Mouse (Mus musculus): ENCODE results near the gene Olfr811. TPM values are rescaled to one million over a fixed set of nuclear protein-coding genes. Genes with fewer than 3 reads are reported as not detected.

The Olfr811 gene
- total RNA-seq (2012; rRNA removed), result not detected in 2 replicates
- not detected for polyA plus RNA-seq (2012; ENCODE audit: insufficient read depth in 1 of 2, insufficient read length in 2 of 2, low read depth in 1 of 2, low replicate concordance in 2 of 2, missing spikeins in 1 of 2)

- DNase-seq (ENCODE audit: low read depth, low spot score), result no peak
- Histone ChIP-seq H3K79me2 (ENCODE audit: control insufficient read depth, insufficient read depth, low read length, poor library complexity) (no peaks in the 10 kb centered on the region), H3K36me3 (ENCODE audit: control insufficient read depth in 1 of 2, insufficient read depth in 2 of 2, low read length in 2 of 2) (no peaks in the 10 kb centered on the region), H3K27ac (ENCODE audit: control insufficient read depth, low read depth, low read length) (no peak within 1 kb of the TSS), H3K9me3 (replicated peaks; ENCODE audit: insufficient read depth, low read length) (no peaks in the 10 kb centered on the region), H3K4me3 (ENCODE audit: control insufficient read depth in 1 of 2, insufficient read depth in 1 of 2, low read depth in 2 of 2, low read length in 2 of 2) (no peak within 1 kb of the TSS), H3K27me3 (ENCODE audit: control insufficient read depth in 1 of 2, insufficient read depth in 2 of 2, low read length in 2 of 2) (no peaks in the 10 kb centered on the region), H3K9ac (ENCODE audit: control insufficient read depth, low read depth, low read length, poor library complexity, severe bottlenecking) (no peak within 1 kb of the TSS), H3K4me1 (ENCODE audit: control insufficient read depth in 1 of 2, insufficient read depth in 2 of 2, low read length in 2 of 2) (no peaks in the 10 kb centered on the region)
- TF ChIP-seq NRF1 (IDR thresholded peaks at IDR 0.05; ENCODE audit: insufficient read depth, low read depth, low read length, poor library complexity, severe bottlenecking) (no peak), RCOR1 (IDR thresholded peaks at IDR 0.05; ENCODE audit: low read depth, low read length) (no peak), ZC3H11A (IDR thresholded peaks at IDR 0.05; ENCODE audit: low read depth, low read length) (no peak), KAT2A (conservative IDR thresholded peaks at IDR 0.05; ENCODE audit: low read depth, low read length) (no peak), POLR2AphosphoS2 (IDR thresholded peaks at IDR 0.05; ENCODE audit: low read length) (no peak), GATA1 (IDR thresholded peaks at IDR 0.05; ENCODE audit: low read depth, low read length) (no peak), MAZ (IDR thresholded peaks at IDR 0.05; ENCODE audit: low read depth, low read length) (no peak), GABPA (IDR thresholded peaks at IDR 0.05; ENCODE audit: low read depth, low read length) (no peak), JUND (IDR thresholded peaks at IDR 0.05; ENCODE audit: low read depth, low read length) (no peak), BHLHE40 (IDR thresholded peaks at IDR 0.05; ENCODE audit: borderline replicate concordance, low read depth, low read length) (no peak), UBTF (IDR thresholded peaks at IDR 0.05; ENCODE audit: borderline replicate concordance, insufficient read depth, low read depth, low read length) (no peak), SIN3A (IDR thresholded peaks at IDR 0.05; ENCODE audit: low read length) (no peak)
Measured at GRCm38 (mm10) chr10:129804296-129804695, at the start of gene Olfr811. Gene Olfr811 (minus strand): TSS chr10:129804396.

- H3K4me1 ChIP-seq (ENCODE audit: control insufficient read depth in 1 of 2, insufficient read depth in 2 of 2, low read length in 2 of 2), result no peaks in the 10 kb centered on the region
- no peak for DNase-seq (ENCODE audit: low read depth, low spot score)
- H3K27ac ChIP-seq (ENCODE audit: control insufficient read depth, low read depth, low read length), result no peak overlapping the region
- no peaks in the 10 kb centered on the region for H3K27me3 ChIP-seq (ENCODE audit: control insufficient read depth in 1 of 2, insufficient read depth in 2 of 2, low read length in 2 of 2)
- no peak overlapping the region for H3K4me3 ChIP-seq (ENCODE audit: control insufficient read depth in 1 of 2, insufficient read depth in 1 of 2, low read depth in 2 of 2, low read length in 2 of 2)
- TF ChIP-seq GATA1 (IDR thresholded peaks at IDR 0.05; ENCODE audit: low read depth, low read length) (no peak), E2F4 (IDR thresholded peaks at IDR 0.05; ENCODE audit: borderline replicate concordance, low read depth, low read length) (no peak), NRF1 (IDR thresholded peaks at IDR 0.05; ENCODE audit: insufficient read depth, low read depth, low read length, poor library complexity, severe bottlenecking) (no peak), BHLHE40 (IDR thresholded peaks at IDR 0.05; ENCODE audit: borderline replicate concordance, low read depth, low read length) (no peak), KAT2A (conservative IDR thresholded peaks at IDR 0.05; ENCODE audit: low read depth, low read length) (no peak), CTCF (IDR thresholded peaks at IDR 0.05 in 2 of 3, conservative IDR thresholded peaks at IDR 0.05 in 1 of 3; ENCODE audit: control insufficient read depth in 1 of 3, insufficient read depth in 1 of 3, low read depth in 2 of 3, low read length in 3 of 3, poor library complexity in 1 of 3, severe bottlenecking in 1 of 3) (no peak), SMC3 (IDR thresholded peaks at IDR 0.05; ENCODE audit: low read depth, low read length) (no peak)
- H3K9me3 ChIP-seq (replicated peaks; ENCODE audit: insufficient read depth, low read length), result no peaks in the 10 kb centered on the region
- H3K36me3 ChIP-seq (ENCODE audit: control insufficient read depth in 1 of 2, insufficient read depth in 2 of 2, low read length in 2 of 2), result no peaks in the 10 kb centered on the region
- no peak overlapping the region for H3K9ac ChIP-seq (ENCODE audit: control insufficient read depth, low read depth, low read length, poor library complexity, severe bottlenecking)
- no peaks in the 10 kb centered on the region for H3K79me2 ChIP-seq (ENCODE audit: control insufficient read depth, insufficient read depth, low read length, poor library complexity)
Measured at GRCm38 (mm10) chr10:129847343-129847742, 43.1 kb upstream of the Olfr811 start.

Measured in MEL (cell line).